Mouse (Mus musculus): ENCODE results near the gene Dlx4. TPM values are rescaled to one million over a fixed set of nuclear protein-coding genes. Genes with fewer than 3 reads are reported as not detected.

The Dlx4 gene
- 3.0 and 3.8 TPM in 2 replicates for polyA plus RNA-seq (2015; fragmentation: Nextera tagmentation; extraction: Ambion mirVana)

DNA sequence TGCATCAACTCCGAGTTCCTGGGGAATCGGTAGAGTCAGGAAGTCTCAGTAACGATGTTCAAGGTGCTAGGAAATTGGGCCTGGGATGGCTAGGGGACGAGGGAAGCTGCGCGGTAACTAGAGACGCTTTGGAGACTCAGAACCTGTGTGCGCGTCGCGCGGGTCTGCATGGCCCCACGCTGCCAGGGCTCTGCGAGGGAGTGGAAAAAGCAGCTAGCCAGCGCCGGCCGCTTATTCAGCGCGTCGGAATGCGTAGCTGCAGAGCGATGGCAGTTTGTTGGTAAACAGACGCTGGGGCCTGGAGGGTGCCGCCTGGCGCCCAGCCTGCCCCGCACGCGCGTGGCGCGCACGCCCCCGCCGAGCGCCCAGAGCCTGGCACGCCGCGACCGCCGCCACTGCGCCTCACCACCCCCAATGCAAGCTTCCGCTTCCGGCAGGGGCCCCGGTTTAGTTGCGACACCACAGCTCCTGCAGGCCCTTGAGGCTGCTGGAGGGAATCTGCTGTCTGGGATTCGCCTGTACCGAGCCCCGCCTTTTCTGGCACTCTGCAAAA, at the start of gene Dlx4:
Dlx4 (minus strand) TSS at position 413 of the 553 bp plus-strand sequence.
- no peaks in the 10 kb centered on the region for H3K36me3 ChIP-seq
- H3K4me2 ChIP-seq: peak within 1 kb of the TSS; percentile 91
- peaks cover 100% of the 10 kb centered on the region for H3K27me3 ChIP-seq
- peak within 1 kb of the TSS; percentile 68 for H3K9ac ChIP-seq
- peak within 1 kb of the TSS; percentile 55 for H3K27ac ChIP-seq
- no peak for ATAC-seq (ENCODE audit: insufficient number of reproducible peaks, insufficient read depth, low FRiP score, low TSS enrichment, low read depth)
- peak within 1 kb of the TSS; percentile 53 for H3K4me3 ChIP-seq
- H3K4me1 ChIP-seq: peaks cover 55% of the 10 kb centered on the region
- WGBS: under 1% methylated on average over 48 of the region's 48 CpGs
- H3K9me3 ChIP-seq: no peaks in the 10 kb centered on the region

DNA sequence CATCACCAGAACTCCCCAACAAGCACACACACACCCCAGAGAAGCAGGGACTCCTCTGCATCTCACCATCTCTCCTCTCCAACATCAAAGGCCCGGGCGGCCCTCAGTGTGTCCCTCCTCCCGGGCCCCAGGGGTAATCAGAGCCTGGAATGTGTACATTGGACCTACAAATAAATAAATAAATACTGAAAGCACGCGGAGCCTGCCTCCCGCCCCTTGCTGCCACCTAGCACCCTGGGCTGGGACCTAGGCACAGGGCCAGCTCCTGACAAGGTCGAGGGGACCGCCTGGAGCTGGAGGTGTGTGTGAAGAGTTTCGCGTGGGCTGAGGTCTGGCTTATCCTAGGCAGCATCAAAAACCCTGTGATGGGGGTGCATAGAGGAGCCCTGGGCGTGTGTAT, 43.8 kb upstream of the Dlx4 start:
- Histone ChIP-seq H3K4me3 (no peak overlapping the region), H3K27me3 (no peaks in the 10 kb centered on the region), H3K9ac (no peak overlapping the region), H3K9me3 (no peaks in the 10 kb centered on the region), H3K27ac (no peak overlapping the region), H3K4me1 (peaks cover 48% of the 10 kb centered on the region), H3K36me3 (no peaks in the 10 kb centered on the region), H3K4me2 (no peak overlapping the region)
- WGBS: 50% methylated on average over 11 of the region's 11 CpGs
- no peak for ATAC-seq (ENCODE audit: insufficient number of reproducible peaks, insufficient read depth, low FRiP score, low TSS enrichment, low read depth)

DNA sequence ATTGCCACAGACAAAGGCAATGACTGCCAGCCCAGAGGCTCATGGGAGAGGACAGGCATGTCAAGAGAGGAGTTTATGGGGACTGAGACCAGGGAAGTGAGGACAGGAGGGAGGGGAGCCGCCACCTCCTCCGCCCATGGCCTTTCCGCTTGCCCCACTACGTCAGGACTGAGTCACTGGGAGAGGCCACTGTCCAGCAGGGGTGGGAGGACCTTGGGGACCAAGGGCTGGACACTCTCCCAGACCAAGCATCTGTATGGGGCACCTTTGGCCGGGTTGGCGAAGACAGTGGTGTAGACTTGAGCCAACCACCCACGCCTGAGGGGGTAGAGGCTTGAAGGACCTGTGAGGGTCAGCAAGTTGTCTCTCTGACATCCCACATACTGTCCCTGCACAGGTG, 40.8 kb upstream of the Dlx4 start:
- WGBS: 93% methylated on average over 7 of the region's 7 CpGs
- Histone ChIP-seq H3K4me3 (no peak overlapping the region), H3K36me3 (no peaks in the 10 kb centered on the region), H3K9ac (no peak overlapping the region), H3K9me3 (no peaks in the 10 kb centered on the region), H3K4me2 (no peak overlapping the region), H3K4me1 (peaks cover 63% of the 10 kb centered on the region), H3K27me3 (no peaks in the 10 kb centered on the region), H3K27ac (no peak overlapping the region)
- no peak for ATAC-seq (ENCODE audit: insufficient number of reproducible peaks, insufficient read depth, low FRiP score, low TSS enrichment, low read depth)

DNA sequence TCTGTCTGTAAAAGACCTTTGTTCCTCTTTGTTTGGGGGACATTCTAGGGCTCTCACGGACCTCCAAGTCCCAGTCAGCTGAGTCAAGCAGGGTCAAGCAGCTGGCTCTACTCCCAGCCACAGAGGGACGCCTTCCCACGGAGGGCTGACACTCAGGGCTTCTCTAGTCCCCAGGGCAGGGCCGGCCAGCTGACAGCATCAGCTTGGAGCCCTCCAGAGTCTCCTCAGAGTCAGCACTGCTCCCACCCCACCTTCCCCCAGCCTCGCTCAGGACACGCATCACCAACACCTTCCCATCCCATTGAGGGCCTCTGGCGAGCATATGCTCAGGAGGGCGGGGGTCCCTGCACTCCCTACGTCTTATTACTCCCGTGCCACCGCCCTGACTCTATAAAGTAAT, 39.6 kb upstream of the Dlx4 start:
- Histone ChIP-seq H3K27ac (peak overlapping the region; percentile 49; the same call in 1 of the 2 replicates), H3K4me2 (no peak overlapping the region), H3K9ac (0 out of 2 replicates have a peak overlapping the region, but pooled peaks have one; percentile 4), H3K9me3 (no peaks in the 10 kb centered on the region), H3K4me1 (peaks cover 65% of the 10 kb centered on the region), H3K36me3 (no peaks in the 10 kb centered on the region), H3K27me3 (no peaks in the 10 kb centered on the region), H3K4me3 (no peak overlapping the region)
- ATAC-seq (ENCODE audit: insufficient number of reproducible peaks, insufficient read depth, low FRiP score, low TSS enrichment, low read depth): no peak
- WGBS: 29% methylated on average over 11 of the region's 11 CpGs

DNA sequence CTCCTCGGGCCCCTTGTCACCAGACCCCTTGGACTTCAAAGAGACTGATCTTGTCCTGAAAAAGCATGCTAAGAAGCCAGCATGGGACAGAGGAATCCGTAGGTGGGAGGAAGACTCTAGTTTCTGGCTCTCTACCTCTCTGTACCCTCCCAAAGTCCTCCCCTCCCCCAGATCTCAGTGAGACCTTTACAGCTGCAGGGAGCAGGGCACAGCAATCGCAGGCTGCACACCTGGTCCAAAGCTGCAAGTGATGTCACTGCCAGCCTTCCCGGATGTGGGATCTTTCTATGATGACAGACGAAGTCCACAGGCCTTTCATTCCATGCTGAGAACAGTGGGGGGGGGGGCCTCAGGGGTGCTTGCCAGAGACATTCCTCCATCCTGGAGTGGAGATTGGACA, 38.5 kb upstream of the Dlx4 start:
- peaks cover 63% of the 10 kb centered on the region for H3K4me1 ChIP-seq
- no peak overlapping the region for H3K9ac ChIP-seq
- H3K9me3 ChIP-seq: no peaks in the 10 kb centered on the region
- no peak overlapping the region for H3K4me3 ChIP-seq
- H3K36me3 ChIP-seq: no peaks in the 10 kb centered on the region
- 20% methylated on average over 5 of the region's 5 CpGs for WGBS
- no peaks in the 10 kb centered on the region for H3K27me3 ChIP-seq
- H3K4me2 ChIP-seq: no peak overlapping the region
- no peak overlapping the region; the same call in 1 of the 2 replicates for H3K27ac ChIP-seq
- ATAC-seq (ENCODE audit: insufficient number of reproducible peaks, insufficient read depth, low FRiP score, low TSS enrichment, low read depth): no peak

DNA sequence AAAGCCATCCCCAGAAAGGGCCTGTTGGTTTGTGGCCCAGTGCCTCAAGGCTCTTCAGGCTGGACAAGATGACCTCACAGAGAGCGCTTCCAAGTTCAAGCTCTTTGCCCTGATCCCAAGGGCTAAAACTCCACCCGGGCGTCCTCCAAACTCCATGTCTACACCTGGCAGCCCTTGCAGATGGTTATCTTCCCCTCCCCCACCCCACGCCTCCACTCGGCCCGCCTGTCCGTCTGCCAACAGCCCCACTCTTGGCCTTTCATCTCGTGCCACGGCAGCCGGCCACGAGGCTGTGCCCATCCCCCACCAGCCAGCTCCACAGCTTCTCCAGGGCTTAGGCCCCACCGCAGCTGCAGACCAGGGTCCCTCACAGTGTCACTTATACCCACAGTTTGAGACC, 33.2 kb upstream of the Dlx4 start:
- Histone ChIP-seq H3K4me3 (no peak overlapping the region), H3K36me3 (no peaks in the 10 kb centered on the region), H3K27me3 (no peaks in the 10 kb centered on the region), H3K27ac (0 out of 2 replicates have a peak overlapping the region, but pooled peaks have one; percentile 11), H3K9me3 (no peaks in the 10 kb centered on the region), H3K4me2 (no peak overlapping the region), H3K9ac (no peak overlapping the region), H3K4me1 (peaks cover 30% of the 10 kb centered on the region)
- ATAC-seq (ENCODE audit: insufficient number of reproducible peaks, insufficient read depth, low FRiP score, low TSS enrichment, low read depth): no peak
- WGBS: 59% methylated on average over 12 of the region's 12 CpGs

DNA sequence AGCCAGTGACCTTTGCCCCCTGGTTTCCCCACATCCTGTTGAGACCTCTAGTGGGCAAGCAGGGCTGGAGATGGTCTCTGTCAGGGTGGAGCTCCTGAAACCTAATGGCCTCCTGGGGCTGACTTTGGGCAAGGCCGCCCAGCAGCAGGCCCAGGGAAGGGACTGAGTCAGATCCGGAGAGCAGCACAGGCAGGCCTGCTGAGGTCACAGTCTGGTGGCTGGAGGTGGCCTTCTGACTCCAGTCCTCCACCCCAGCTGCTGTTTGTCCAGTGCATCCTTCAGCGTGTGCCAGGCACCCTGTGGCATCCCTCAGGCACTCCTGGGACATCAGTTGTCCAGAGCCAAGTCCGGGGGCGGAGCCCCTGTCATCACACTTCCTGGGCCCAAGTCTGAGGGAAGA, 19.8 kb upstream of the Dlx4 start:
- Histone ChIP-seq H3K9me3 (no peaks in the 10 kb centered on the region), H3K4me3 (no peak overlapping the region), H3K27me3 (no peaks in the 10 kb centered on the region), H3K27ac (no peak overlapping the region), H3K36me3 (no peaks in the 10 kb centered on the region), H3K4me1 (0 out of 2 replicates have a peak, but pooled peaks cover 6% of the 10 kb centered on the region), H3K4me2 (no peak overlapping the region), H3K9ac (no peak overlapping the region)
- 61% methylated on average over 5 of the region's 5 CpGs for WGBS
- ATAC-seq (ENCODE audit: insufficient number of reproducible peaks, insufficient read depth, low FRiP score, low TSS enrichment, low read depth): no peak

DNA sequence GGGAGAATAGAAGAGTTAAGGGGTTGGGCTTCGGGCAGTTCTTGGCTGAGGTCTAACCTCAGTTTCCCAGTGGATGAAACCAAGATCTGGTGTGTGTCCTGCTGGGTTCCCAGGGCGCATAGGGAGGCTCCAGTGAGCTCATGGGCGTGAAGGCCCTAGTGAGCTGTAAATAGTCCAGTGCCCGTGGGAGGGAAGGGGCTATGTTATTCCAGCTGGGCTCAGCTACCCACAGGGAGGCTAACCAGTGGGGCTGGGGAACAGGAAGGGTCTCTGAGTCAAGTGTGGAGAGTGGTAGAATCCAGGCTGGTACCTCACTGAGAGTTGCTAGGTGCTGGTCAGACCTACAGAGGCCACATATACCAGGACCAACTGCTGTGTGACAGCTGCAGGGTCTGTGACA, 15.6 kb upstream of the Dlx4 start:
- no peak for ATAC-seq (ENCODE audit: insufficient number of reproducible peaks, insufficient read depth, low FRiP score, low TSS enrichment, low read depth)
- Histone ChIP-seq H3K27ac (no peak overlapping the region), H3K4me3 (no peak overlapping the region), H3K4me1 (0 out of 2 replicates have a peak, but pooled peaks cover 6% of the 10 kb centered on the region), H3K4me2 (no peak overlapping the region), H3K9ac (no peak overlapping the region), H3K27me3 (no peaks in the 10 kb centered on the region), H3K9me3 (no peaks in the 10 kb centered on the region), H3K36me3 (no peaks in the 10 kb centered on the region)
- 78% methylated on average over 4 of the region's 4 CpGs for WGBS

DNA sequence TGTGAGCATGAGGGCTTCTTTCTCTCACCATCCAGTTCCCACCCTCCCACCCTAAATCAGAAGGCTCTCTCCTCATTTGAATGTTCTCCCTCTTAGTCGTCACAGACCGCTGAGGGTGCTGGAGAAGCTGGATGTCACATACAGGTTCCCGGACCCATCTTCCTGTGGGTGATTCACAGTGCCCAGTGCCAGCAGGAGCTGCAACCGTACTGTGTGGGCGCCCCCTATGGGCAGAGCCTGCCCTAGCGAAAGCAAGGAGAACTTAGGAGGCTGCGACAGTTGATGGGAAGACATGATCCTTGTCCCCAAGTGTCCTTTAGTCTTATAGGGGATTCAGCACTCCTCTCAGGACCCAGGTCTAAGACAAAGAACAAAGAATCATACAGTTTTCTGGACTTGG, 14.6 kb upstream of the Dlx4 start:
- no peak overlapping the region for H3K27ac ChIP-seq
- ATAC-seq (ENCODE audit: insufficient number of reproducible peaks, insufficient read depth, low FRiP score, low TSS enrichment, low read depth): no peak
- 54% methylated on average over 7 of the region's 7 CpGs for WGBS
- H3K4me3 ChIP-seq: no peak overlapping the region
- H3K9ac ChIP-seq: no peak overlapping the region
- 0 out of 2 replicates have a peak, but pooled peaks cover 6% of the 10 kb centered on the region for H3K4me1 ChIP-seq
- H3K36me3 ChIP-seq: no peaks in the 10 kb centered on the region
- no peak overlapping the region for H3K4me2 ChIP-seq
- H3K27me3 ChIP-seq: no peaks in the 10 kb centered on the region
- H3K9me3 ChIP-seq: no peaks in the 10 kb centered on the region

DNA sequence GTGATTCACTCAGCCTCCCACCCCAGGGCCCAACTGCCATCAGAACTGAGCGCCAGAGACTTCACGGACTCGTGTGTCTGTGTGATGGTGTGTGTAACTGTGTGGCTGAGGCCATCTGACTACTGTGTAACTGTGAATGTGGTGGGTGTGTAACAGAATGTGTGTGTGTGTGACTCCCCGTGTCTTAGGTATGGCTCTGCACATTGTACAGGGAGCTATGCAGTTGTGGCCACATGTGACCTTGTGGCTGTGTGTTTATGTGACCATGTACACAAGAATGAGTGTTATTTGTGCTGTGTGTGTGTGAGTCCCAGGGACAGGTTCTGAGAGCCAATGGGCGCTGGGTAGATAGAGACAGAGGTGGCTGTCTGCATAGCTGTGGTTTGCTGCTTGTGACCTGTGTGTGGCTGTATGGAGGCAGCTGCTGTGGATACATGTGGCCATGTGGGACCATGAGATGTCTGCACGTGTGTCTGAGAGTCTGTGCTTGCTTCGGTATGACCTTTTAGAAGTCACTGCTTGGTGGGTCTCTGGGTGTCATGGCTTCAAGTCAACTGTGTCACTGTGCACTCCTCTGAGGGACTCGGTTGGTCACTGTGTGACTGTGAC, 13.8 kb upstream of the Dlx4 start:
- no peak overlapping the region for H3K4me2 ChIP-seq
- no peak overlapping the region for H3K4me3 ChIP-seq
- H3K9ac ChIP-seq: no peak overlapping the region
- 0 out of 2 replicates have a peak, but pooled peaks cover 6% of the 10 kb centered on the region for H3K4me1 ChIP-seq
- H3K9me3 ChIP-seq: no peaks in the 10 kb centered on the region
- WGBS: 83% methylated on average over 8 of the region's 8 CpGs
- ATAC-seq (ENCODE audit: insufficient number of reproducible peaks, insufficient read depth, low FRiP score, low TSS enrichment, low read depth): no peak
- no peak overlapping the region for H3K27ac ChIP-seq
- H3K36me3 ChIP-seq: no peaks in the 10 kb centered on the region
- no peaks in the 10 kb centered on the region for H3K27me3 ChIP-seq

DNA sequence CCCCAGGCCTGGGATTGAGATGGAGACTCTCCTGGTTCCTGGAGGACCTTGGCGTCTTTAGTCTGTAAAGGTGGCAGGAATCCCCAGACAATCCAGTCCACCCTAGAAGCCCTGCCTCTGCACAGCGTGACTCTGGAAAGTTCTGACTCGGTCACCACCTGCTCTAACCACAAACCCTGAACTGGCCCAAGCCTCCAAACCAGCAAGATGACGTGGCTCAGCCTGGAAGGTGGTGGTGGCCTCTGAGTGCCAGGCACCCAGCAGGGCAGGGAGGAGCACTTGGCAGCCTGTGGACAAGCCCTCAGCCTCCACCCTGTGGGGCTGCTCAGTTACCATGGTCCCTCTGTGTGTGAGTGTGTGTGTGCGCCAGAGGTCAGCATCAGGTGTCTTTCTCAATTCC, 11.8 kb upstream of the Dlx4 start:
- no peak overlapping the region for H3K4me2 ChIP-seq
- ATAC-seq (ENCODE audit: insufficient number of reproducible peaks, insufficient read depth, low FRiP score, low TSS enrichment, low read depth): no peak
- H3K4me1 ChIP-seq: 0 out of 2 replicates have a peak, but pooled peaks cover 6% of the 10 kb centered on the region
- H3K36me3 ChIP-seq: no peaks in the 10 kb centered on the region
- H3K9ac ChIP-seq: no peak overlapping the region
- no peaks in the 10 kb centered on the region for H3K9me3 ChIP-seq
- H3K27me3 ChIP-seq: peaks cover 8% of the 10 kb centered on the region
- H3K4me3 ChIP-seq: no peak overlapping the region
- no peak overlapping the region for H3K27ac ChIP-seq
- WGBS: 83% methylated on average over 5 of the region's 5 CpGs

DNA sequence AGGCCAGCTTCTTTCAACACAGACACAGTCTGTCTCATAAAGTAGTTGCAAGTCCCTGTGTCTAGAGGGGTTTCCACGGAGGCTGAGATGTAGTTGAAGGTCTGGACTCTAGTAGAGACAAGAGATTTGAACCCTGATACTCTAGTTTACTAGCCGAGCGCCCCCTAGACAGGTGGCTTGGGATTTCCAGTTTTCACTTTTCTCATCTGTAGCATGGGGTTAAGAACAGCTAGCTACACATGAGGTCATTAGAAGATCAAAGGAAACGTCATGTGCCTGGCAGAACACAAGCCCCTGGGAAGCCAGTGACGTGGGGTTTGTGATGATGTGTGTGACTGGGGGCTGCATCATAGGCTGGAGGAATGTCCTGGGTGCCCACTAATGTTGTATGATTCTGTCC, 11.3 kb upstream of the Dlx4 start:
- H3K36me3 ChIP-seq: no peaks in the 10 kb centered on the region
- no peaks in the 10 kb centered on the region for H3K9me3 ChIP-seq
- H3K27ac ChIP-seq: no peak overlapping the region
- no peak overlapping the region for H3K4me3 ChIP-seq
- H3K4me1 ChIP-seq: 0 out of 2 replicates have a peak, but pooled peaks cover 6% of the 10 kb centered on the region
- no peak overlapping the region for H3K4me2 ChIP-seq
- no peak overlapping the region for H3K9ac ChIP-seq
- ATAC-seq (ENCODE audit: insufficient number of reproducible peaks, insufficient read depth, low FRiP score, low TSS enrichment, low read depth): no peak
- 55% methylated on average over 5 of the region's 5 CpGs for WGBS
- peaks cover 13% of the 10 kb centered on the region for H3K27me3 ChIP-seq
